Mouse (Mus musculus) embryonic fibroblast, embryonic 13.5 days (primary cell): ENCODE data around the gene Slco4a1.

Experiments
- CTCF ChIP-seq: IDR thresholded peaks from 2 replicates; pipeline ENCODE4 v1.5.1; 2011; ENCODE audit warnings: mild to moderate bottlenecking, control low read depth, low read length, moderate library complexity, borderline replicate concordance; ENCODE audit not compliant: insufficient read depth
- POLR2A ChIP-seq: IDR thresholded peaks from 2 replicates; pipeline ENCODE4 v1.6.1; 2011; ENCODE audit warnings: low read depth, mild to moderate bottlenecking, control low read depth, low read length, moderate library complexity

- TF ChIP-seq CTCF (no peak), POLR2A (no peak)
These were observed 38.3 kb upstream of the Slco4a1 start for GRCm38 (mm10) chr2:180417731-180418130.
